Mouse (Mus musculus): ENCODE data around the gene Ly6g. TPM values are rescaled to one million over a fixed set of nuclear protein-coding genes. Genes with fewer than 3 reads are reported as not detected.
"Not testable (repeated sequence)": the region's sequence is repeated elsewhere in the genome, so short reads cannot be mapped to it uniquely, and the experiment has no call there.

The Ly6g gene
- polyA plus RNA-seq, 1 experiment from 2014 or later: not detected

- not testable (repeated sequence) for H3K9ac ChIP-seq (ENCODE audit: low read length); H3K9me3 ChIP-seq (ENCODE audit: control insufficient read depth, low read length); H3K4me3 ChIP-seq (ENCODE audit: control insufficient read depth in 1 of 2, insufficient read depth in 1 of 2, low read depth in 1 of 2, low read length in 2 of 2); H3K36me3 ChIP-seq (ENCODE audit: control insufficient read depth, insufficient read depth, low read length); H3K4me1 ChIP-seq (ENCODE audit: control insufficient read depth in 2 of 2, insufficient read depth in 2 of 2, low read length in 2 of 2); H3K4me2 ChIP-seq (ENCODE audit: low read length); H3K27ac ChIP-seq (replicated peaks in 1 of 2; ENCODE audit: control insufficient read depth in 1 of 2, insufficient read depth in 1 of 2, low read depth in 2 of 2, low read length in 2 of 2); ATAC-seq (ENCODE audit: insufficient number of reproducible peaks, insufficient read depth, low FRiP score, low read depth); H3K27me3 ChIP-seq (ENCODE audit: control insufficient read depth, insufficient read depth, low read length)
- 78% methylated on average over 1 of the region's 2 CpGs for WGBS
Observed at GRCm38 (mm10) chr15:75135090-75135783, 19.8 kb upstream of the Ly6g start.

- not testable (repeated sequence) for H3K27me3 ChIP-seq (ENCODE audit: control insufficient read depth, insufficient read depth, low read length); H3K4me2 ChIP-seq (ENCODE audit: low read length); H3K4me1 ChIP-seq (ENCODE audit: control insufficient read depth in 2 of 2, insufficient read depth in 2 of 2, low read length in 2 of 2); ATAC-seq (ENCODE audit: insufficient number of reproducible peaks, insufficient read depth, low FRiP score, low read depth); H3K9ac ChIP-seq (ENCODE audit: low read length); H3K27ac ChIP-seq (replicated peaks in 1 of 2; ENCODE audit: control insufficient read depth in 1 of 2, insufficient read depth in 1 of 2, low read depth in 2 of 2, low read length in 2 of 2); H3K4me3 ChIP-seq (ENCODE audit: control insufficient read depth in 1 of 2, insufficient read depth in 1 of 2, low read depth in 1 of 2, low read length in 2 of 2); H3K36me3 ChIP-seq (ENCODE audit: control insufficient read depth, insufficient read depth, low read length); H3K9me3 ChIP-seq (ENCODE audit: control insufficient read depth, low read length)
- WGBS: 53% methylated on average over 3 of the region's 3 CpGs
Observed at GRCm38 (mm10) chr15:75137739-75138138, 17.3 kb upstream of the Ly6g start.

GRCm38 (mm10) chr15:75141812-75142360 lies 13.2 kb upstream of the Ly6g start:
- H3K9ac ChIP-seq (ENCODE audit: low read length); H3K27me3 ChIP-seq (ENCODE audit: control insufficient read depth, insufficient read depth, low read length); H3K36me3 ChIP-seq (ENCODE audit: control insufficient read depth, insufficient read depth, low read length); H3K4me2 ChIP-seq (ENCODE audit: low read length); H3K27ac ChIP-seq (replicated peaks in 1 of 2; ENCODE audit: control insufficient read depth in 1 of 2, insufficient read depth in 1 of 2, low read depth in 2 of 2, low read length in 2 of 2); ATAC-seq (ENCODE audit: insufficient number of reproducible peaks, insufficient read depth, low FRiP score, low read depth); H3K9me3 ChIP-seq (ENCODE audit: control insufficient read depth, low read length); H3K4me1 ChIP-seq (ENCODE audit: control insufficient read depth in 2 of 2, insufficient read depth in 2 of 2, low read length in 2 of 2); H3K4me3 ChIP-seq (ENCODE audit: control insufficient read depth in 1 of 2, insufficient read depth in 1 of 2, low read depth in 1 of 2, low read length in 2 of 2): not testable (repeated sequence)
- 37% methylated on average over 6 of the region's 6 CpGs for WGBS

- no peaks in the 10 kb centered on the region for H3K36me3 ChIP-seq (ENCODE audit: control insufficient read depth, insufficient read depth, low read length)
- ATAC-seq (ENCODE audit: insufficient number of reproducible peaks, insufficient read depth, low FRiP score, low read depth): no peak
- H3K4me1 ChIP-seq (ENCODE audit: control insufficient read depth in 2 of 2, insufficient read depth in 2 of 2, low read length in 2 of 2): no peaks in the 10 kb centered on the region
- no peak overlapping the region for H3K4me3 ChIP-seq (ENCODE audit: control insufficient read depth in 1 of 2, insufficient read depth in 1 of 2, low read depth in 1 of 2, low read length in 2 of 2)
- H3K27ac ChIP-seq (replicated peaks in 1 of 2; ENCODE audit: control insufficient read depth in 1 of 2, insufficient read depth in 1 of 2, low read depth in 2 of 2, low read length in 2 of 2): no peak overlapping the region
- no peak overlapping the region for H3K4me2 ChIP-seq (ENCODE audit: low read length)
- no peak overlapping the region for H3K9ac ChIP-seq (ENCODE audit: low read length)
- no peaks in the 10 kb centered on the region for H3K9me3 ChIP-seq (ENCODE audit: control insufficient read depth, low read length)
- 62% methylated on average over 3 of the region's 3 CpGs for WGBS
- H3K27me3 ChIP-seq (ENCODE audit: control insufficient read depth, insufficient read depth, low read length): no peaks in the 10 kb centered on the region
Observed at GRCm38 (mm10) chr15:75143735-75144134, 11.3 kb upstream of the Ly6g start.

GRCm38 (mm10) chr15:75153087-75153486 lies 2.0 kb upstream of the Ly6g start:
- Histone ChIP-seq H3K4me2 (ENCODE audit: low read length) (no peak overlapping the region), H3K9ac (ENCODE audit: low read length) (no peak overlapping the region), H3K9me3 (ENCODE audit: control insufficient read depth, low read length) (no peaks in the 10 kb centered on the region), H3K4me1 (ENCODE audit: control insufficient read depth in 2 of 2, insufficient read depth in 2 of 2, low read length in 2 of 2) (no peaks in the 10 kb centered on the region), H3K4me3 (ENCODE audit: control insufficient read depth in 1 of 2, insufficient read depth in 1 of 2, low read depth in 1 of 2, low read length in 2 of 2) (no peak overlapping the region), H3K27ac (replicated peaks in 1 of 2; ENCODE audit: control insufficient read depth in 1 of 2, insufficient read depth in 1 of 2, low read depth in 2 of 2, low read length in 2 of 2) (no peak overlapping the region), H3K36me3 (ENCODE audit: control insufficient read depth, insufficient read depth, low read length) (no peaks in the 10 kb centered on the region), H3K27me3 (ENCODE audit: control insufficient read depth, insufficient read depth, low read length) (no peaks in the 10 kb centered on the region)
- ATAC-seq (ENCODE audit: insufficient number of reproducible peaks, insufficient read depth, low FRiP score, low read depth): no peak

GRCm38 (mm10) chr15:75157646-75158045 lies 2.6 kb downstream of the Ly6g start:
- no peak overlapping the region for H3K4me2 ChIP-seq (ENCODE audit: low read length)
- no peak overlapping the region for H3K4me3 ChIP-seq (ENCODE audit: control insufficient read depth in 1 of 2, insufficient read depth in 1 of 2, low read depth in 1 of 2, low read length in 2 of 2)
- ATAC-seq (ENCODE audit: insufficient number of reproducible peaks, insufficient read depth, low FRiP score, low read depth): no peak
- no peak overlapping the region for H3K27ac ChIP-seq (replicated peaks in 1 of 2; ENCODE audit: control insufficient read depth in 1 of 2, insufficient read depth in 1 of 2, low read depth in 2 of 2, low read length in 2 of 2)
- no peaks in the 10 kb centered on the region for H3K27me3 ChIP-seq (ENCODE audit: control insufficient read depth, insufficient read depth, low read length)
- H3K9ac ChIP-seq (ENCODE audit: low read length): no peak overlapping the region
- H3K4me1 ChIP-seq (ENCODE audit: control insufficient read depth in 2 of 2, insufficient read depth in 2 of 2, low read length in 2 of 2): no peaks in the 10 kb centered on the region
- no peaks in the 10 kb centered on the region for H3K36me3 ChIP-seq (ENCODE audit: control insufficient read depth, insufficient read depth, low read length)
- no peaks in the 10 kb centered on the region for H3K9me3 ChIP-seq (ENCODE audit: control insufficient read depth, low read length)
- WGBS: 42% methylated on average over 1 of the region's 1 CpGs

GRCm38 (mm10) chr15:75175506-75175905 lies 20.5 kb downstream of the Ly6g start:
- WGBS: 57% methylated on average over 1 of the region's 1 CpGs
- no peaks in the 10 kb centered on the region for H3K36me3 ChIP-seq (ENCODE audit: control insufficient read depth, insufficient read depth, low read length)
- H3K27ac ChIP-seq (replicated peaks in 1 of 2; ENCODE audit: control insufficient read depth in 1 of 2, insufficient read depth in 1 of 2, low read depth in 2 of 2, low read length in 2 of 2): no peak overlapping the region
- H3K4me1 ChIP-seq (ENCODE audit: control insufficient read depth in 2 of 2, insufficient read depth in 2 of 2, low read length in 2 of 2): no peaks in the 10 kb centered on the region
- H3K4me2 ChIP-seq (ENCODE audit: low read length): no peak overlapping the region
- H3K9ac ChIP-seq (ENCODE audit: low read length): no peak overlapping the region
- ATAC-seq (ENCODE audit: insufficient number of reproducible peaks, insufficient read depth, low FRiP score, low read depth): no peak
- H3K4me3 ChIP-seq (ENCODE audit: control insufficient read depth in 1 of 2, insufficient read depth in 1 of 2, low read depth in 1 of 2, low read length in 2 of 2): no peak overlapping the region
- H3K9me3 ChIP-seq (ENCODE audit: control insufficient read depth, low read length): no peaks in the 10 kb centered on the region
- H3K27me3 ChIP-seq (ENCODE audit: control insufficient read depth, insufficient read depth, low read length): no peaks in the 10 kb centered on the region

GRCm38 (mm10) chr15:75186291-75186690 lies 31.3 kb downstream of the Ly6g start:
- whole genome bisulfite sequencing: 15% methylated on average over 2 of the region's 2 CpGs
- Histone ChIP-seq H3K27ac (replicated peaks in 1 of 2; ENCODE audit: control insufficient read depth in 1 of 2, insufficient read depth in 1 of 2, low read depth in 2 of 2, low read length in 2 of 2) (no peak overlapping the region), H3K4me3 (ENCODE audit: control insufficient read depth in 1 of 2, insufficient read depth in 1 of 2, low read depth in 1 of 2, low read length in 2 of 2) (no peak overlapping the region), H3K9ac (ENCODE audit: low read length) (no peak overlapping the region), H3K4me2 (ENCODE audit: low read length) (no peak overlapping the region), H3K36me3 (ENCODE audit: control insufficient read depth, insufficient read depth, low read length) (no peaks in the 10 kb centered on the region), H3K27me3 (ENCODE audit: control insufficient read depth, insufficient read depth, low read length) (no peaks in the 10 kb centered on the region), H3K9me3 (ENCODE audit: control insufficient read depth, low read length) (no peaks in the 10 kb centered on the region), H3K4me1 (ENCODE audit: control insufficient read depth in 2 of 2, insufficient read depth in 2 of 2, low read length in 2 of 2) (no peaks in the 10 kb centered on the region)
- ATAC-seq (ENCODE audit: insufficient number of reproducible peaks, insufficient read depth, low FRiP score, low read depth): no peak

All from heart, embryonic 14.5 days (tissue).